Mouse (Mus musculus): ENCODE data around the gene Nphp3. TPM values are rescaled to one million over a fixed set of nuclear protein-coding genes. Genes with fewer than 3 reads are reported as not detected.
A peak's percentile ranks its signal among the peaks of the same experiment; 100 is the strongest.

The Nphp3 gene
- total RNA-seq, 2 experiments from 2014 or later: 2.2 to 2.6 TPM

DNA sequence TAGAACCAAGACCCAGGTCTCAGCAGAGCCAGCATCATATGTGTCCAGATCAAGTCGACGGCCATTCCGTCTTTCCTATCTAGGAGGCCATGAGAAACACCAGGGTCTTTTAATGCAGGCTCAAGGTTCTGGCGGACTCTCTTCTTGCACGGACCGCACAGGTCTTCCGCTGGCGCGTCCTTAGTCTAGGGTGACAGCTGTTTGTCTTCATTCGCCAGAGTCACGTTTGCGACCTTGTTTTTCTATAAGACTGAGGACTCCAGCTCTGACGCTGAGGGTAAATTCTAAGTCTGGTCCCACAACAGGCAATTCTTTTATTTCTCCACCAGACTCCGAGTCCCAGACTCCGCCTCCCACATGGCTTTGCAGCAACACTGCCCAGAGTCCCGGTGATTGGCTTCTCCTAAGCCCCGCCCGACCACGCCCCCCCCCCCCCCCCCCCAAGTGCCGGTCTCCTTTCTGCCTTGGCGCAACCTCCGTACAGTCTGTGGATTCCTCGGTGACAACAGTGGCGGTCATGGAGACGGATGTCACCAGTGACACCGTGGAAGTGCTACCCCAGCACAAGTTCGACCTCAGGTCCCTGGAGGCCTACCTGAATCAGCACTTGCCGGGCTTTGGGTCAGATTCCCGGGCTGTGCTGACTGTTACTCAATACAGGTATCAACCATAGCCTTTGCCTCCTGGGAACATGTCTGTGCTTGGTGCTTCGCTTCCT lies 61.1 kb downstream of the Nphp3 start, which contains the start of gene Acad11:
Gene Acad11 (plus strand): TSS at position 134 of the 718 bp plus-strand sequence.
- peak; percentile 74 to 83 for DNase-seq (ENCODE audit: low spot score in 2 of 2)

- DNase-seq (ENCODE audit: low spot score in 2 of 2): no peak
Observed at GRCm38 (mm10) chr9:104064571-104064970, 62.2 kb downstream of the Nphp3 start.

DNA sequence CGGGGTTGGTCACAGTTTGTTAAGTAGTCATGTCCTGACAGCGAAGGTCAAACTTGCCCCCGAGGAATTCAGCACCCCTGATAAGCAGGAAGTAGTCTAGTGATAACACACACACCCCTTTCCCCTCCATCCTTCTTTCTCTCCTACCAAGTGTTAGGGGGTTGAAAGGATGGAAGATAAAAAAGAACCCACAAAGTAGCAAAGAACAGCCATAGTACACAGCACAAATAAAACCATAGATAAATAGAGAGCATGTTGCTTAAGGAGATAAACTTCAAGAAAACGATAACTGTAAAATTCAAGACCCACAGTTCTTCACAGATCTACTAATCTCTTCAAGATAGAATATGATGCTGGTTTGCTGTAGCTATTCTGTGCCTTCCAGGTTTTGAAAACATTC lies 67.9 kb downstream of the Nphp3 start:
- DNase-seq (ENCODE audit: low spot score in 2 of 2): no peak

DNA sequence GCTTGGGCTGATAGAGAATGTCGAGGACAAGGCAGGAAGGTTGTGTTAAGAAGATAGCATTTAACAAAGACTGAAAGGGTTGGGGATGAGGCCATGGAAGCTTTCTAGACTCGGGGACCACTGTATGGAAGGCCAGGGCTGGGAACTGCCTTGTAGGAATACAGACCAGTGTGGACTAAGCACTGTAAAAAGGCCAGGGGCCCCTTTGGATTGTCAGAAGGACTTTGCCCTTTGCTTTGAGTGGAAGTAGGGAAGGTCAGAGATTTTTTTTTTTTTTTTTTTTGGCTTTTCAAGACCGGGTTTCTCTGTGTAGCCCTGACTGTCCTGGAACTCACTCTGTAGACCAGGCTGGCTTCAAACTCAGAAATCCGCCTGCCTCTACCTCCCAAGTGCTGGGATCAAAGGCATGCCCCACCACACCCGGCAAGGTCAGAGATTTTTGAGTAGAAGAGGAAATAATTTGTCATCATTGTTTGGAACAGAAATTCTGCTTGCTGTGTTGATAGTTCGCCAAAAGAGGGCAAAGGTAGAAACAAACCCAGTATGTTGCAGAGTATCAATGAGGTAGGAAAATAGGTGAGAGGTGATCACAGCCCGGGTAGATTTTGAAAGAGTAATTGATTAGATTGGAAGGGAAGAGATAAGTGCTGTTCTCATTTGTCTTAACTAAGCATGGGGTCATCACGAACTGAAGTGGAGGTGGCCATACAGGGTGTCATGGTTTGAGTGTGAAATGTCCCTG lies 68.7 kb downstream of the Nphp3 start:
- no peak for DNase-seq (ENCODE audit: low spot score in 2 of 2)

DNA sequence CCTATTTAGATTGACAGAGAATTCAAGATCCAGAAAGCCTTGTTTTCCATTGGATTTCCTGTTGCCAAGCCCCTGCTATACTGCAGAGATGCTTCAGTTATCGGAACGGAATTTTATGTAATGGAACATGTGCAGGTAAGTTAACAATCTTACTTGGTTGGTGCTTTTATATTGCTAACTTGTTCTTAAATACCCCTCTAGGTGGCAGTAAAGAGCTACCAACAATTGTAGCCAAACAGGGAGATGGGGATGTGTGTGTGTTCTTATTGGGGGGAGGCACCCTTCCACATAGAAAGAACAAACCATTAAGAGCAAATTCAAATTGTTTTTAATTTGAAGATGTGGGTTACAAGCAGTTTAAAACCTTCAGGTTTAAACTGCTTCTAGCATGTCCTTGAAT lies 73.5 kb downstream of the Nphp3 start:
- DNase-seq (ENCODE audit: low spot score in 2 of 2): no peak

DNA sequence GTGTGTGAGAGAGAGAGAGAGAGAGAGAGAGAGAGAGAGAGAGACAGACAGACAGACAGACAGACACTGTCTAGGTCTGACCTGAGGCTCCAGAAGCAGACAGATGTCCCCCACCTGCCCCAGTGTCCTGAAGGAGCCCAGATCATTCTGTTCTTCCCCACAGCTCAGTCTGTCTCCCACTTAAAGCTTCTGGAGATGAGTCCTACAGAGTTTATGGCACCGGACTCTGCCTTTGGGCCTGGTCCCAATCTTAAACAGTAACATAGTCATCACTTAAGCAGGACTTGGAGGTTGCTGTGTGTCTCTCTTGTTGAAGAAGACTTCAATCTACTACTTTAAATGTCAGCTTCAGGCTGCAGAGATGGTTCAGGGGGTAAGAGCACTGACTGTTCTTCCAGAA lies 76.4 kb downstream of the Nphp3 start:
- no peak for DNase-seq (ENCODE audit: low spot score in 2 of 2)

GRCm38 (mm10) chr9:104079379-104079778 lies 77.0 kb downstream of the Nphp3 start:
- peak; percentile 16 to 36 for DNase-seq (ENCODE audit: low spot score in 2 of 2)

GRCm38 (mm10) chr9:104080038-104080437 lies 77.7 kb downstream of the Nphp3 start:
- no peak for DNase-seq (ENCODE audit: low spot score in 2 of 2)

GRCm38 (mm10) chr9:104085730-104086429 lies 83.5 kb downstream of the Nphp3 start:
- no peak for DNase-seq (ENCODE audit: low spot score in 2 of 2)

DNA sequence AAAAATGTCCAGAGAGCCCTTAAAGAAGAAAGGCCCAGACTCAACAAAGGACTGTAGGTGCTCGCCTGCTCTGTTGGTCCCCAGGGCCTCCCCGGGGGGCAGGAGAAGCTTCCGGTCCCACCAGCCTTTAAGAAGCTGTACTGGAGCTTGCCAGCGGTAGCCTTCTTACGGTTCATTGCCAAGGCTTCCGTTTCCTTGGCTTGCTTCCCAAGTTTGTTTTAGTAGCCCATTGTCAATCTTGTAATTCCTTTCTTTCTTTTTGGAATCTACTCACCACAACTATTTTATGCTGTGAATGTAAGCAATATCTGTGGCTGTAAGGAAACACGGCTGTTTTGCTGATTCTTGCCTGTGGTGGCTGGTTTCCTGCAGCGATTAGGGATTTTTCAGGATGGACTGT lies 86.2 kb downstream of the Nphp3 start:
- DNase-seq (ENCODE audit: low spot score in 2 of 2): no peak

GRCm38 (mm10) chr9:104092945-104093344 lies 90.6 kb downstream of the Nphp3 start:
- no peak for DNase-seq (ENCODE audit: low spot score in 2 of 2)

Other genes with a start within 250 kb of the Nphp3 start
- gene Tmem108, start 240.7 kb upstream of the Nphp3 start, total RNA-seq (2021): 1 to 10 TPM; 3.7 TPM
- not detected for gene Gm28305, start 38.1 kb downstream of the Nphp3 start, total RNA-seq (2021)
- gene Uba5, start 60.6 kb downstream of the Nphp3 start, total RNA-seq (2021): 10 to 100 TPM; 37.3 to 47.4 TPM
- 10 to 100 TPM; 66.7 to 84.1 TPM for gene Acad11, start 60.8 kb downstream of the Nphp3 start, total RNA-seq (2021)
- not detected for gene Ackr4, start 124.4 kb downstream of the Nphp3 start, total RNA-seq (2021)